In the genomic region with DNA sequence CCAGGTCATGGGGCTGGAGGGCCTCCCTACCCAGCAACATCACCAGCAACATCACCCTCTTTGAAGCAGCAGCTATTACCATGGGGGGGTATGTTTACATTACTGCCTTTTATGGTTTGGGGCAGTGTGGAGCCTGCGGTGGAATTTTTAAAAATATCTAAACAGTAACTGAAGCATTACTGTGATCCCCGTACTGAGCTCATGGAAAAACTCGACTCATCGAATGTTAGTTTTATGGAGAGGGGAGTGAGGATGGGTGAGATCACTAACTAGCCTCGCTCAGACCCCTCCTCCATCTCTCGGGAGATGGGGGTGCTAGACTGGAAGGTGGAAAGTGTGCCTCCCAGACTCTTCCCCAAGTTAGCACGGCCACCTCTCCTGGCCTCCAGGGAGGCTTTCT, we compare ENCODE assay signal across 20 mouse cellular contexts. TPM values are rescaled to one million over a fixed set of nuclear protein-coding genes. Genes with fewer than 3 reads are reported as not detected.
DNase-seq lines count a peak whose midpoint lies in the region; ATAC-seq and TF ChIP-seq lines count a peak whose summit lies in the region.
"Had no signal": no experiment of that assay in that cellular context is flagged by ENCODE, and none has a peak within 500 bp of the region (broad histone marks: within the 10 kb centered on the region; RNA-seq: fewer than 3 reads in every experiment).

No protein-coding gene starts in this region.

- H3K9me3 ChIP-seq in kidney, embryonic 14.5 days (ENCODE audit: control insufficient read depth, low read length): no peaks in the 10 kb centered on the region
- H3K9me3 ChIP-seq in embryonic facial prominence, embryonic 14.5 days (ENCODE audit: control insufficient read depth, low read length): no peaks in the 10 kb centered on the region
- no peaks in the 10 kb centered on the region for H3K9me3 ChIP-seq in limb, embryonic 14.5 days (ENCODE audit: control insufficient read depth, low read length)
- H3K9me3 ChIP-seq: hindbrain, embryonic 15.5 days; neural tube, embryonic 13.5 days had no signal

- DNase-seq in kidney, adult 8-10 months: no peak
- DNase-seq in NIH3T3 (ENCODE audit: low read depth): peak; percentile 74
- DNase-seq in embryonic facial prominence, embryonic 14.5 days (ENCODE audit: low spot score): peak; percentile 79
- DNase-seq in limb, embryonic 14.5 days (ENCODE audit: low spot score): peak; percentile 69
- no peak for DNase-seq in adrenal gland, adult 8-10 months
- DNase-seq in cerebellum, adult 18-20 months: no peak
- DNase-seq in cerebellum, postnatal 4 days (ENCODE audit: low spot score in 2 of 2): no peak
- DNase-seq: cerebellum, postnatal 36 days; forebrain, postnatal 0 days; gastrocnemius, postnatal 25 days; kidney, postnatal 25 days had no signal

- peaks cover 43% of the 10 kb centered on the region for H3K4me1 ChIP-seq in kidney, embryonic 14.5 days (ENCODE audit: control insufficient read depth, insufficient read depth, low read length)
- H3K4me1 ChIP-seq in embryonic facial prominence, embryonic 14.5 days (ENCODE audit: control insufficient read depth, insufficient read depth, low read length): peaks cover 49% of the 10 kb centered on the region
- H3K4me1 ChIP-seq in limb, embryonic 14.5 days (ENCODE audit: control insufficient read depth, insufficient read depth, low read length): peaks cover 77% of the 10 kb centered on the region

- no peak overlapping the region for H3K9ac ChIP-seq in kidney, embryonic 14.5 days (ENCODE audit: low read depth, low read length)
- H3K9ac ChIP-seq in embryonic facial prominence, embryonic 14.5 days (ENCODE audit: low read depth, low read length): no peak overlapping the region
- H3K9ac ChIP-seq in limb, embryonic 14.5 days (ENCODE audit: low read depth, low read length, severe bottlenecking): 0 out of 2 replicates have a peak overlapping the region, but pooled peaks have one; percentile 9
- H3K9ac ChIP-seq: forebrain, postnatal 0 days; hindbrain, embryonic 15.5 days; neural tube, embryonic 13.5 days had no signal

- no peak for TF ChIP-seq POLR2A in limb, embryonic 14.5 days (IDR thresholded peaks at IDR 0.05; ENCODE audit: borderline replicate concordance, extremely low read depth, insufficient read depth, insufficient read length)

- no peak overlapping the region for H3K4me2 ChIP-seq in kidney, embryonic 14.5 days (replicated peaks; ENCODE audit: low read depth, low read length)
- peak overlapping the region; percentile 12; the same call in 1 of the 2 replicates for H3K4me2 ChIP-seq in embryonic facial prominence, embryonic 14.5 days (ENCODE audit: low read depth, low read length)
- peak overlapping the region; percentile 8; the same call in 1 of the 2 replicates for H3K4me2 ChIP-seq in limb, embryonic 14.5 days (replicated peaks; ENCODE audit: low read depth, low read length, severe bottlenecking)
- H3K4me2 ChIP-seq: hindbrain, embryonic 15.5 days; liver, embryonic 11.5 days; neural tube, embryonic 13.5 days had no signal

- WGBS in kidney, embryonic 14.5 days: 10% methylated on average over 7 of the region's 7 CpGs
- 20% methylated on average over 7 of the region's 7 CpGs for WGBS in embryonic facial prominence, embryonic 14.5 days
- WGBS in limb, embryonic 14.5 days: 9% methylated on average over 7 of the region's 7 CpGs

- no peaks in the 10 kb centered on the region for H3K27me3 ChIP-seq in kidney, embryonic 14.5 days (ENCODE audit: control insufficient read depth, insufficient read depth, low read length)
- H3K27me3 ChIP-seq in embryonic facial prominence, embryonic 14.5 days (replicated peaks; ENCODE audit: control insufficient read depth, insufficient read depth, low read length): no peaks in the 10 kb centered on the region
- H3K27me3 ChIP-seq in limb, embryonic 14.5 days (ENCODE audit: control insufficient read depth, insufficient read depth, low read length): no peaks in the 10 kb centered on the region

- no peaks in the 10 kb centered on the region for H3K36me3 ChIP-seq in kidney, embryonic 14.5 days (ENCODE audit: control insufficient read depth, insufficient read depth, low read length)
- no peaks in the 10 kb centered on the region for H3K36me3 ChIP-seq in embryonic facial prominence, embryonic 14.5 days (ENCODE audit: control insufficient read depth, insufficient read depth, low read length)
- H3K36me3 ChIP-seq in limb, embryonic 14.5 days (ENCODE audit: control insufficient read depth, insufficient read depth, low read length): no peaks in the 10 kb centered on the region
- H3K36me3 ChIP-seq: hindbrain, embryonic 15.5 days; neural tube, embryonic 13.5 days had no signal

- peak; percentile 38 for ATAC-seq in kidney, embryonic 14.5 days (ENCODE audit: low FRiP score, low TSS enrichment)
- peak; percentile 56; the same call in 1 of the 2 replicates for ATAC-seq in embryonic facial prominence, embryonic 14.5 days (ENCODE audit: low read depth)
- ATAC-seq in limb, embryonic 14.5 days (ENCODE audit: low FRiP score, low read depth): peak; percentile 51
- ATAC-seq: forebrain, postnatal 0 days had no signal

- peak overlapping the region; percentile 57; the same call in 1 of the 2 replicates for H3K27ac ChIP-seq in kidney, embryonic 14.5 days (ENCODE audit: low read depth, low read length)
- peak overlapping the region; percentile 83 for H3K27ac ChIP-seq in embryonic facial prominence, embryonic 14.5 days (replicated peaks; ENCODE audit: low read depth, low read length)
- peak overlapping the region; percentile 77 for H3K27ac ChIP-seq in limb, embryonic 14.5 days (replicated peaks; ENCODE audit: low read depth, low read length)
- H3K27ac ChIP-seq: hindbrain, embryonic 15.5 days; neural tube, embryonic 13.5 days had no signal

- H3K4me3 ChIP-seq in kidney, embryonic 14.5 days (ENCODE audit: low read length): no peak overlapping the region
- H3K4me3 ChIP-seq in embryonic facial prominence, embryonic 14.5 days (ENCODE audit: low read depth, low read length): no peak overlapping the region
- no peak overlapping the region for H3K4me3 ChIP-seq in limb, embryonic 14.5 days (replicated peaks; ENCODE audit: low read length)
- H3K4me3 ChIP-seq: hindbrain, embryonic 15.5 days; neural tube, embryonic 13.5 days had no signal

RNA-seq across cellular contexts. Expression of gene Tgfbi, which starts 2.1 kb away (rescaled TPM):
- polyA plus RNA-seq in kidney, embryonic 14.5 days (2014; fragmentation: Nextera tagmentation; extraction: Ambion mirVana): 76.2 and 105 TPM in 2 replicates
- polyA plus RNA-seq in embryonic facial prominence, embryonic 14.5 days (2014; fragmentation: Nextera tagmentation; extraction: Ambion mirVana): 60.1 and 79.9 TPM in 2 replicates
- 146 and 183 TPM in 2 replicates for polyA plus RNA-seq in limb, embryonic 14.5 days (2012; rRNA removed)
- 99.3 and 128 TPM in 2 replicates for polyA plus RNA-seq in limb, embryonic 14.5 days (2014; fragmentation: Nextera tagmentation; extraction: Ambion mirVana)
- 100 to 1,000 TPM in 2 of 4 experiments, 10 to 100 TPM in 2; 35.2 to 174 (median 104) TPM for total RNA-seq in adrenal gland, adult 8-10 months (2022)
- total RNA-seq: MEL had no signal

RNA-seq across cellular contexts. Expression of gene Lect2, which starts 58.9 kb away (rescaled TPM):
- polyA plus RNA-seq in kidney, embryonic 14.5 days (2014; fragmentation: Nextera tagmentation; extraction: Ambion mirVana): 0.96 and 1.6 TPM in 2 replicates
- polyA plus RNA-seq in embryonic facial prominence, embryonic 14.5 days (2014; fragmentation: Nextera tagmentation; extraction: Ambion mirVana): 0.21 TPM in 1 of 2 replicates, not detected in the other
- not detected in 2 replicates for polyA plus RNA-seq in limb, embryonic 14.5 days (2012; rRNA removed)
- polyA plus RNA-seq in limb, embryonic 14.5 days (2014; fragmentation: Nextera tagmentation; extraction: Ambion mirVana): not detected in 2 replicates
- total RNA-seq in adrenal gland, adult 8-10 months (2022): not detected
- total RNA-seq: forebrain, postnatal 0 days; gastrocnemius, postnatal 25 days; layer of hippocampus, postnatal 14 days; megakaryocyte progenitor cell, adult 5-6 weeks; MEL had no signal
- polyA plus RNA-seq: forebrain, postnatal 0 days; heart, embryonic 14.5 days; neural tube, embryonic 13.5 days; testis, adult 2 months had no signal

Comparison
In these comparisons a context has a peak if more than half of its experiments do, and no peak if none do; other contexts are left out.
1. DNase-seq: peak in NIH3T3 (single experiment), embryonic facial prominence, embryonic 14.5 days (single experiment) and limb, embryonic 14.5 days (single experiment); none in kidney, adult 8-10 months (0 of 2), adrenal gland, adult 8-10 months (single experiment), cerebellum, adult 18-20 months (0 of 2) and cerebellum, postnatal 4 days (0 of 2).
2. Peak in every context shown above with its lines, with median percentiles within 50 percentile points of each other: ATAC-seq and H3K27ac ChIP-seq.